Mouse (Mus musculus) E14TG2a.4 (cell line): ENCODE measurements at regions not wholly inside any gene's neighbourhood (a gene's known extent, or its start where the extent isn't known, plus 50 kb on each side); places are given as distances from the start of the nearest gene placed in this dataset.

Source experiments
- CTCF ChIP-seq: conservative IDR thresholded peaks from 2 replicates; pipeline ENCODE4 v1.5.1; 2014; ENCODE audit warnings: low read length
- NANOG ChIP-seq: IDR thresholded peaks from 2 replicates; pipeline ENCODE4 v1.6.1; 2014; ENCODE audit warnings: borderline replicate concordance, low read length, mixed read lengths
- POU5F1 ChIP-seq: IDR thresholded peaks from 2 replicates; pipeline ENCODE4 v1.6.1; 2014; ENCODE audit warnings: low read length, borderline replicate concordance

DNA sequence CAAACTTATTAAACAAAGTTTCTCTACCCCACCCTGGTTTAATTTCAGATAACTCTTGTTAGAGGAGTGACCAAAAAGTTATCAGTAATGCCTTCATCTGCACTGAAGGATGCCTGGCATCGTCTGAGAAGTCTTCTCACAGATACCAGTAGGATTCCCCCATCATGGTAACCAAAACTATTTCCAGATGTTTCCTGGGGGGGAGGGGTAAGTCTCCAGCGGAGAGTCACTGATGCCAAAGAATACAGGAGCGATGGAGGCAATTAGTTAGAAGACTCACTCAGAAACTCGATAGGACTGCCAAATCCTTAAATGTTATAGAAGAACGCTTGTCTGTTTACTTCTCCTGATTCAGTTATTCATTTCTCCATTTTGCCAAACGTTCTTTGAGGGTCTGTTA lies 116.3 kb upstream of the Nrbf2 start:
- TF ChIP-seq CTCF (no peak), POU5F1 (no peak), NANOG (no peak)
